Mouse (Mus musculus) telencephalon, adult 2 months (tissue): ENCODE measurements around the gene Uqcc2.

Source experiments
- DNase-seq: peaks from one replicate; pipeline ENCODE4 v3.0.0-alpha.2; 2011; ENCODE audit warnings: low read depth, low spot score

Uqcc2 gene

GRCm38 (mm10) chr17:27133551-27134141, at the start of gene Uqcc2:
TSS of gene Uqcc2 (minus strand) at chr17:27133916.
- DNase-seq, result peak; percentile 92

- DNase-seq, result no peak
Measured at GRCm38 (mm10) chr17:27182401-27182800, 48.7 kb upstream of the Uqcc2 start.

GRCm38 (mm10) chr17:27181666-27182065, 48.0 kb upstream of the Uqcc2 start:
- DNase-seq, result no peak

- DNase-seq, result no peak
Measured at GRCm38 (mm10) chr17:27179681-27180280, 46.1 kb upstream of the Uqcc2 start.

- no peak for DNase-seq
Measured at GRCm38 (mm10) chr17:27178427-27179177, 44.9 kb upstream of the Uqcc2 start.

- no peak for DNase-seq
Measured at GRCm38 (mm10) chr17:27178019-27178418, 44.3 kb upstream of the Uqcc2 start.

- DNase-seq, result no peak
Measured at GRCm38 (mm10) chr17:27176754-27177153, 43.0 kb upstream of the Uqcc2 start.

GRCm38 (mm10) chr17:27176287-27176686, 42.6 kb upstream of the Uqcc2 start:
- no peak for DNase-seq

GRCm38 (mm10) chr17:27175196-27175874, 41.6 kb upstream of the Uqcc2 start:
- DNase-seq, result no peak

GRCm38 (mm10) chr17:27173715-27174114, 40.0 kb upstream of the Uqcc2 start:
- no peak for DNase-seq

- DNase-seq, result no peak
Measured at GRCm38 (mm10) chr17:27172459-27172858, 38.7 kb upstream of the Uqcc2 start.

- DNase-seq, result no peak
Measured at GRCm38 (mm10) chr17:27171121-27171520, 37.4 kb upstream of the Uqcc2 start.

GRCm38 (mm10) chr17:27169952-27170695, 36.4 kb upstream of the Uqcc2 start:
- DNase-seq, result no peak

GRCm38 (mm10) chr17:27168569-27168968, 34.9 kb upstream of the Uqcc2 start:
- no peak for DNase-seq

GRCm38 (mm10) chr17:27167545-27167944, 33.8 kb upstream of the Uqcc2 start, which contains the start of gene Ip6k3:
TSS of gene Ip6k3 (minus strand) at chr17:27167795.
- DNase-seq, result no peak

GRCm38 (mm10) chr17:27166901-27167300, 33.2 kb upstream of the Uqcc2 start:
- DNase-seq, result no peak

- DNase-seq, result no peak
Measured at GRCm38 (mm10) chr17:27165054-27165773, 31.5 kb upstream of the Uqcc2 start.

GRCm38 (mm10) chr17:27160905-27161304, 27.2 kb upstream of the Uqcc2 start:
- no peak for DNase-seq

- no peak for DNase-seq
Measured at GRCm38 (mm10) chr17:27159169-27159568, 25.5 kb upstream of the Uqcc2 start.

GRCm38 (mm10) chr17:27158439-27158838, 24.7 kb upstream of the Uqcc2 start:
- DNase-seq, result no peak

GRCm38 (mm10) chr17:27155752-27156151, 22.0 kb upstream of the Uqcc2 start:
- DNase-seq, result no peak
